Mouse (Mus musculus): Measurements from ENCODE around the gene Map3k10. TPM values are rescaled to one million over a fixed set of nuclear protein-coding genes. Genes with fewer than 3 reads are reported as not detected.

Map3k10 gene
- polyA plus RNA-seq, 1 experiment from 2014 or later = 11.6 TPM

DNA sequence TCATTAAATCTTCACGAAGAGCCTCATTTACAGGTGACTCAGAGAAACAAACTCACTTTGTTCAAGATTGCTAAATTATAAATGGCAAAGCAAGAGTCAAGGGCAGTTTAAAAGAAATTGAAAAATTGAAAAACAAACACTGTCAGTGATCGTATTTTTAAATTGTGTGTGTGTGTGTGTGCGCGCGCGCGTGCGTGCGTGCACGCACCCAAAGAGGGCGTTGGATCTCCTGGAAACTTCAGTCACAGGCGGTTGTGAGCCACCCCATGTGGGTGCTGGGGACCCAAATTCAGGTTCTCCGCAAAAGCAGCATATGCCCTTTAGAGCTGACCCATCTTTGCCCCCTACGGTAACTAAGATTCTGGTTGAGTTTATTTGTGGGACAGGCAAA lies 819 bp upstream of the Map3k10 start:
- Histone ChIP-seq H3K27ac (replicated peaks) (no peak overlapping the region), H3K9ac (peak overlapping the region; percentile 98; the same call in 1 of the 2 replicates)
- WGBS = 36% methylated on average over 14 of the region's 14 CpGs

DNA sequence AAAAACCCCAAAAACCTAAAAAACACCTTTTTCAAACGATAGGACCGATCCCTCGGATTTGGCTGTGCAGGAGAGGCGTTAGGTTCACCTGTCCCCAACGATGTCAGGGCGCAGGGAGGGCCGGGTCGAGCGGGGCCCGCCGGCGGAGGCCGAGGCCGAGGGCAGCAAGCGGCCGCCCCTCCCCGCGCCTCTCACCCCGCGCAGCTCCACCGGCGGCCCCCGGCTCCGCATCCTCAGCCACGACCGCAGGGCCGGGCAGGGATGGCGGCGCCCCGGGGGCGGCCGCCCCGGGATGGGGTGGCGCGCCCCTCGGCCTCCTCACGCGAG lies 240 bp downstream of the Map3k10 start:
- peak overlapping the region; percentile 87 for H3K4me2 ChIP-seq
- H3K27ac ChIP-seq (replicated peaks) = peak overlapping the region; percentile 91
- WGBS = under 1% methylated on average over 37 of the region's 38 CpGs
- no peaks in the 10 kb centered on the region for H3K27me3 ChIP-seq
- H3K4me3 ChIP-seq = peak overlapping the region; percentile 88
- H3K36me3 ChIP-seq = peaks cover 17% of the 10 kb centered on the region
- no peak for ATAC-seq (ENCODE audit: low read depth)
- H3K9ac ChIP-seq = peak overlapping the region; percentile 98
- no peaks in the 10 kb centered on the region for H3K9me3 ChIP-seq
- peaks cover 50% of the 10 kb centered on the region for H3K4me1 ChIP-seq (replicated peaks)

More for the DNA sequence above, 819 bp upstream of the Map3k10 start:
- H3K36me3 ChIP-seq = peaks cover 13% of the 10 kb centered on the region
- H3K9me3 ChIP-seq = no peaks in the 10 kb centered on the region
- peaks cover 40% of the 10 kb centered on the region for H3K4me1 ChIP-seq (replicated peaks)
- H3K4me3 ChIP-seq = peak overlapping the region; percentile 88
- H3K4me2 ChIP-seq = peak overlapping the region; percentile 87
- no peak for ATAC-seq (ENCODE audit: low read depth)
- no peaks in the 10 kb centered on the region for H3K27me3 ChIP-seq

- H3K4me1 ChIP-seq (replicated peaks) = peaks cover 53% of the 10 kb centered on the region
These were observed 745 bp downstream of the Map3k10 start for GRCm38 (mm10) chr7:27673575-27674131.

GRCm38 (mm10) chr7:27673064-27673574 lies 1.3 kb downstream of the Map3k10 start:
- H3K27ac ChIP-seq (replicated peaks) = no peak overlapping the region
- peak overlapping the region; percentile 88 for H3K4me3 ChIP-seq
- ATAC-seq (ENCODE audit: low read depth) = no peak
- H3K4me2 ChIP-seq = peak overlapping the region; percentile 87
- H3K27me3 ChIP-seq = no peaks in the 10 kb centered on the region
- H3K36me3 ChIP-seq = peaks cover 23% of the 10 kb centered on the region
- H3K9me3 ChIP-seq = no peaks in the 10 kb centered on the region
- 60% methylated on average over 9 of the region's 9 CpGs for WGBS
- peaks cover 53% of the 10 kb centered on the region for H3K4me1 ChIP-seq (replicated peaks)
- peak overlapping the region; percentile 98 for H3K9ac ChIP-seq

More at GRCm38 (mm10) chr7:27673575-27674131, 745 bp downstream of the Map3k10 start:
- H3K36me3 ChIP-seq = peaks cover 18% of the 10 kb centered on the region
- peak overlapping the region; percentile 87 for H3K4me2 ChIP-seq
- H3K9me3 ChIP-seq = no peaks in the 10 kb centered on the region
- peak; percentile 24 for ATAC-seq (ENCODE audit: low read depth)
- WGBS = 1% methylated on average over 52 of the region's 52 CpGs
- peak overlapping the region; percentile 91; the same call in 1 of the 2 replicates for H3K27ac ChIP-seq (replicated peaks)
- peak overlapping the region; percentile 88 for H3K4me3 ChIP-seq
- peak overlapping the region; percentile 98 for H3K9ac ChIP-seq
- H3K27me3 ChIP-seq = no peaks in the 10 kb centered on the region

GRCm38 (mm10) chr7:27662038-27662437 lies 12.4 kb downstream of the Map3k10 start:
- Histone ChIP-seq H3K27ac (replicated peaks) (no peak overlapping the region), H3K4me3 (no peak overlapping the region), H3K9me3 (no peaks in the 10 kb centered on the region), H3K36me3 (peaks cover 92% of the 10 kb centered on the region), H3K9ac (no peak overlapping the region), H3K4me1 (replicated peaks) (no peaks in the 10 kb centered on the region), H3K4me2 (no peak overlapping the region), H3K27me3 (peaks cover 27% of the 10 kb centered on the region)
- ATAC-seq (ENCODE audit: low read depth) = no peak
- 96% methylated on average over 4 of the region's 4 CpGs for WGBS

- no peak overlapping the region for H3K4me3 ChIP-seq
- peaks cover 20% of the 10 kb centered on the region for H3K4me1 ChIP-seq (replicated peaks)
- ATAC-seq (ENCODE audit: low read depth) = no peak
- no peaks in the 10 kb centered on the region for H3K9me3 ChIP-seq
- peaks cover 81% of the 10 kb centered on the region for H3K36me3 ChIP-seq
- H3K27ac ChIP-seq (replicated peaks) = no peak overlapping the region
- H3K9ac ChIP-seq = no peak overlapping the region
- peaks cover 36% of the 10 kb centered on the region for H3K27me3 ChIP-seq
- 59% methylated on average over 14 of the region's 14 CpGs for WGBS
- no peak overlapping the region for H3K4me2 ChIP-seq
These were observed 15.4 kb downstream of the Map3k10 start for GRCm38 (mm10) chr7:27658712-27659663.

DNA sequence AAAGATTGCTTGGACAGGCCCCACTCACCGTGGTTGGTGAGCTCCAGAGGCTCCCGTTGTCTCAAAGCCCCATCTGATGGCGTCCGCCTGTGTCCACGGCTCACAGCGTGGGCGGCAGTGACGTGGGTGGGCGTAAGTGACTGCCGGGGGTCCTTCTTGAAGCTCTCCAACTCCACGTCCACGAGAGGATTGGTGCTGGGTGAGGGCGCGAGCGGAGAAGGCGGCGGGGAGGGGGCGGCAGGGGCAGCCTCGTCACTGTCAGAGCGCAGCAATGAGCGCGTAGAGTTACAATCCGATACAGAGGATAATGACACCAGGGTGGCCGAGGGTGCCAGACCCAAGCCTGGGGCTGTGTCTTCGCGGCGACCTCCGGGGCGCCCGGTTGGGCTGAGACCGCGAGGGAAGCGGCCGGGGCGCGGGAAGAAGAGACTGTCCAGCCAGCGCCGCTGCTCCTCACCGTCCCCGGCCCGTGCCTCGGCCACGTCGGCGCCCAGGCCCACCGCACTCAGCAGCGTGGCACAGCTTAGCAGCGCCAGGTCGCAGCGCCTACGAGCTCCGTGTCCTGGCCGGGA lies 16.5 kb downstream of the Map3k10 start:
- no peak overlapping the region for H3K27ac ChIP-seq (replicated peaks)
- no peak overlapping the region for H3K4me2 ChIP-seq
- H3K4me1 ChIP-seq (replicated peaks) = peaks cover 27% of the 10 kb centered on the region
- H3K4me3 ChIP-seq = no peak overlapping the region
- WGBS = 32% methylated on average over 53 of the region's 53 CpGs
- peaks cover 37% of the 10 kb centered on the region for H3K27me3 ChIP-seq
- H3K9ac ChIP-seq = no peak overlapping the region
- no peaks in the 10 kb centered on the region for H3K9me3 ChIP-seq
- no peak for ATAC-seq (ENCODE audit: low read depth)
- H3K36me3 ChIP-seq = peaks cover 75% of the 10 kb centered on the region

- Histone ChIP-seq H3K9ac (0 out of 2 replicates have a peak overlapping the region, but pooled peaks have one; percentile 17), H3K4me2 (no peak overlapping the region), H3K36me3 (peaks cover 64% of the 10 kb centered on the region), H3K4me1 (replicated peaks) (peaks cover 30% of the 10 kb centered on the region), H3K27ac (replicated peaks) (no peak overlapping the region), H3K4me3 (no peak overlapping the region), H3K27me3 (peaks cover 46% of the 10 kb centered on the region), H3K9me3 (no peaks in the 10 kb centered on the region)
- 92% methylated on average over 16 of the region's 16 CpGs for WGBS
- ATAC-seq (ENCODE audit: low read depth) = no peak
These were observed 17.8 kb downstream of the Map3k10 start for GRCm38 (mm10) chr7:27656600-27656999.

- 0 out of 2 replicates have a peak overlapping the region, but pooled peaks have one; percentile 73 for H3K4me2 ChIP-seq
- H3K27ac ChIP-seq (replicated peaks) = no peak overlapping the region
- 73% methylated on average over 11 of the region's 11 CpGs for WGBS
- H3K36me3 ChIP-seq = peaks cover 53% of the 10 kb centered on the region
- H3K4me1 ChIP-seq (replicated peaks) = peaks cover 30% of the 10 kb centered on the region
- ATAC-seq (ENCODE audit: low read depth) = no peak
- 0 out of 2 replicates have a peak overlapping the region, but pooled peaks have one; percentile 4 for H3K9ac ChIP-seq
- H3K4me3 ChIP-seq = no peak overlapping the region
- no peaks in the 10 kb centered on the region for H3K9me3 ChIP-seq
- peaks cover 46% of the 10 kb centered on the region for H3K27me3 ChIP-seq
These were observed 18.9 kb downstream of the Map3k10 start for GRCm38 (mm10) chr7:27655545-27655944.

DNA sequence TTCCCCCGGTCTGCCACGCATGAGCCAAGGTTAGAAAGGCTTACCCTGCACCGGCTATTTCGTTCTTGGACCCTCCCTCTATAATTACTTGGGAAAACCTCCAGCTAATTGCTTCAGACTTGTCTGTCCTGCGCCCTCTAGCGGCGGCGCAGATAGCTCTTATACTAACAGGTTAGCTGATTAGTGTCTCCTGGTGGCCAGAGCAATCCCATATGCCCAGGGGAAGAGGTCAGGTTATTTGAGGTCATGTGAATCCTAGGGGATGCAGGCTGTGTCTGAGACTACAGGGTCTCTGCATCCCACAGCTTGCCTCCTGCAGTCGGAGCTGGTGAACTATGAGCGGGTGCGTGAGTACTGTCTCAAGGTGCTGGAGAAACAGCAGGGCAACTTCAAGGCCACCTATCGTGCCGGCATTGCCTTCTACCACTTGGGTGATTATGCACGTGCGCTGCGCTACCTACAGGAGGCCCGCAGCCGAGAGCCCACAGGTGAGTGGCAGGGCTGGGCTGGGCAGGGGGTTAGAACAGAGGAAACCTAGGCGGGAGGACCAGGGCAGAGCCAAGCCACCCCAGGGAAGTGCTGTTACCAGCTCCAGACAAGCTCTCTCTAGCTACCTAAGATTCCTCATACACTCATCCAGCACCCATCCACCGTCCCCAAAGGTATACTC lies 19.7 kb downstream of the Map3k10 start:
- Histone ChIP-seq H3K4me2 (peak overlapping the region; percentile 73), H3K9ac (peak overlapping the region; percentile 89; the same call in 1 of the 2 replicates), H3K9me3 (no peaks in the 10 kb centered on the region), H3K27ac (replicated peaks) (peak overlapping the region; percentile 95; the same call in 1 of the 2 replicates), H3K4me3 (peak overlapping the region; percentile 67), H3K4me1 (replicated peaks) (peaks cover 30% of the 10 kb centered on the region), H3K36me3 (peaks cover 45% of the 10 kb centered on the region), H3K27me3 (peaks cover 46% of the 10 kb centered on the region)
- WGBS = 64% methylated on average over 20 of the region's 20 CpGs
- peak; percentile 10; the same call in 1 of the 2 replicates for ATAC-seq (ENCODE audit: low read depth)

- WGBS = 3% methylated on average over 52 of the region's 62 CpGs
- Histone ChIP-seq H3K27me3 (peaks cover 37% of the 10 kb centered on the region), H3K4me3 (peak within 1 kb of the TSS; percentile 67), H3K36me3 (peaks cover 36% of the 10 kb centered on the region), H3K27ac (replicated peaks) (peak within 1 kb of the TSS; percentile 95), H3K9me3 (no peaks in the 10 kb centered on the region), H3K4me2 (peak within 1 kb of the TSS; percentile 73), H3K4me1 (replicated peaks) (peaks cover 30% of the 10 kb centered on the region), H3K9ac (peak within 1 kb of the TSS; percentile 89)
- ATAC-seq (ENCODE audit: low read depth) = peak; percentile 76
These were observed 20.5 kb downstream of the Map3k10 start, which contains the start of gene Ttc9b for GRCm38 (mm10) chr7:27653681-27654437. TSS of gene Ttc9b (plus strand) at chr7:27653915.

Data from neural tube, embryonic 13.5 days (tissue).